Mouse (Mus musculus) c-Kit-positive CD71-positive TER-119-negative erythroid progenitor cells, embryonic 14.5 days (primary cell): ENCODE results near the gene Pgap1.

Experiments
- DNase-seq: peaks from one replicate; pipeline ENCODE4 v3.0.0-alpha.2; 2013; ENCODE audit warnings: low read depth

The Pgap1 gene

GRCm38 (mm10) chr1:54520062-54520577 lies 37.4 kb downstream of the Pgap1 start:
- no peak for DNase-seq

GRCm38 (mm10) chr1:54513836-54514235 lies 43.6 kb downstream of the Pgap1 start:
- DNase-seq = peak; percentile 6

- no peak for DNase-seq
Measured at GRCm38 (mm10) chr1:54498496-54498895, 59.0 kb downstream of the Pgap1 start.

- DNase-seq = no peak
Measured at GRCm38 (mm10) chr1:54496254-54496653, 61.2 kb downstream of the Pgap1 start.

- DNase-seq = no peak
Measured at GRCm38 (mm10) chr1:54493496-54493895, 64.0 kb downstream of the Pgap1 start.

- no peak for DNase-seq
Measured at GRCm38 (mm10) chr1:54492435-54492841, 65.0 kb downstream of the Pgap1 start.

GRCm38 (mm10) chr1:54484744-54485420 lies 72.6 kb downstream of the Pgap1 start:
- DNase-seq = no peak

GRCm38 (mm10) chr1:54480491-54480890 lies 77.0 kb downstream of the Pgap1 start:
- DNase-seq = no peak

- DNase-seq = no peak
Measured at GRCm38 (mm10) chr1:54468662-54469061, 88.8 kb downstream of the Pgap1 start.

GRCm38 (mm10) chr1:54467366-54467765 lies 90.1 kb downstream of the Pgap1 start:
- DNase-seq = no peak

- DNase-seq = no peak
Measured at GRCm38 (mm10) chr1:54452116-54452515, 105.4 kb downstream of the Pgap1 start.

- DNase-seq = no peak
Measured at GRCm38 (mm10) chr1:54448833-54449232, 108.7 kb downstream of the Pgap1 start.

- no peak for DNase-seq
Measured at GRCm38 (mm10) chr1:54443641-54444040, 113.8 kb downstream of the Pgap1 start.

- no peak for DNase-seq
Measured at GRCm38 (mm10) chr1:54439080-54439476, 118.4 kb downstream of the Pgap1 start.

GRCm38 (mm10) chr1:54438340-54439079 lies 119.0 kb downstream of the Pgap1 start, which contains the start of gene Gtf3c3:
Gene Gtf3c3, minus strand, starts transcription at chr1:54438971.
- DNase-seq = peak; percentile 71
